Mouse (Mus musculus) cerebellum, adult 11 months (tissue): ENCODE data around the gene Tnrc6b.
A peak's percentile ranks its signal among the peaks of the same experiment; 100 is the strongest.
"Not testable (repeated sequence)": the region's sequence is repeated elsewhere in the genome, so short reads cannot be mapped to it uniquely, and the experiment has no call there.

Experiments used
- DNase-seq: peaks from one replicate; pipeline ENCODE4 v3.0.0; 2022

Gene Tnrc6b

GRCm38 (mm10) chr15:80861302-80861701, 150.2 kb downstream of the Tnrc6b start:
- DNase-seq = no peak

GRCm38 (mm10) chr15:80862027-80862426, 150.9 kb downstream of the Tnrc6b start:
- no peak for DNase-seq

GRCm38 (mm10) chr15:80868603-80869002, 157.5 kb downstream of the Tnrc6b start:
- not testable (repeated sequence) for DNase-seq

- DNase-seq = no peak
Measured at GRCm38 (mm10) chr15:80874726-80875125, 163.6 kb downstream of the Tnrc6b start.

GRCm38 (mm10) chr15:80876231-80876630, 165.1 kb downstream of the Tnrc6b start:
- peak; percentile 58 for DNase-seq

- no peak for DNase-seq
Measured at GRCm38 (mm10) chr15:80884095-80884494, 173.0 kb downstream of the Tnrc6b start.

GRCm38 (mm10) chr15:80886361-80887156, 175.4 kb downstream of the Tnrc6b start:
- DNase-seq = peak; percentile 35

- DNase-seq = no peak
Measured at GRCm38 (mm10) chr15:80892341-80892740, 181.2 kb downstream of the Tnrc6b start.

- no peak for DNase-seq
Measured at GRCm38 (mm10) chr15:80896741-80897140, 185.6 kb downstream of the Tnrc6b start.

- no peak for DNase-seq
Measured at GRCm38 (mm10) chr15:80897911-80898310, 186.8 kb downstream of the Tnrc6b start.

- no peak for DNase-seq
Measured at GRCm38 (mm10) chr15:80899806-80900205, 188.7 kb downstream of the Tnrc6b start.

- DNase-seq = no peak
Measured at GRCm38 (mm10) chr15:80901806-80902513, 190.8 kb downstream of the Tnrc6b start.

- not testable (repeated sequence) for DNase-seq
Measured at GRCm38 (mm10) chr15:80904776-80905175, 193.7 kb downstream of the Tnrc6b start.

GRCm38 (mm10) chr15:80910183-80910582, 199.1 kb downstream of the Tnrc6b start:
- DNase-seq = no peak

- DNase-seq = no peak
Measured at GRCm38 (mm10) chr15:80910790-80911531, 199.8 kb downstream of the Tnrc6b start.

GRCm38 (mm10) chr15:80912175-80912574, 201.1 kb downstream of the Tnrc6b start:
- DNase-seq = no peak

GRCm38 (mm10) chr15:80913803-80914202, 202.7 kb downstream of the Tnrc6b start:
- no peak for DNase-seq

- DNase-seq = no peak
Measured at GRCm38 (mm10) chr15:80915850-80916249, 204.7 kb downstream of the Tnrc6b start.

- DNase-seq = peak; percentile 17
Measured at GRCm38 (mm10) chr15:80916621-80917020, 205.5 kb downstream of the Tnrc6b start.

- DNase-seq = no peak
Measured at GRCm38 (mm10) chr15:80920346-80920745, 209.2 kb downstream of the Tnrc6b start.

- DNase-seq = no peak
Measured at GRCm38 (mm10) chr15:80921781-80922180, 210.7 kb downstream of the Tnrc6b start.

GRCm38 (mm10) chr15:80924211-80924610, 213.1 kb downstream of the Tnrc6b start:
- no peak for DNase-seq

- no peak for DNase-seq
Measured at GRCm38 (mm10) chr15:80928811-80929355, 217.8 kb downstream of the Tnrc6b start.
